Mouse (Mus musculus): ENCODE measurements around the gene Fam214a. TPM values are rescaled to one million over a fixed set of nuclear protein-coding genes. Genes with fewer than 3 reads are reported as not detected.

The Fam214a gene
- polyA plus RNA-seq, 1 experiment: 9.1 TPM

- no peaks in the 10 kb centered on the region for H3K27me3 ChIP-seq (ENCODE audit: control insufficient read depth, insufficient read depth, low read length)
- no peak for DNase-seq (ENCODE audit: low read depth in 1 of 2, low spot score in 2 of 2)
- H3K27ac ChIP-seq (ENCODE audit: insufficient read depth, low read length): no peak overlapping the region
- no peaks in the 10 kb centered on the region for H3K4me1 ChIP-seq (ENCODE audit: control insufficient read depth, insufficient read depth, insufficient read length)
- peaks cover 33% of the 10 kb centered on the region for H3K36me3 ChIP-seq (ENCODE audit: control insufficient read depth, insufficient read depth, low read length)
- no peak overlapping the region for H3K4me3 ChIP-seq (ENCODE audit: extremely low read depth, insufficient read depth, insufficient read length)
- TF ChIP-seq CTCF (IDR thresholded peaks at IDR 0.05; ENCODE audit: extremely low read depth, insufficient read depth, insufficient read length, insufficient replicate concordance) (no peak), POLR2A (IDR thresholded peaks at IDR 0.05; ENCODE audit: low read depth, low read length) (no peak)
- WGBS: 94% methylated on average over 6 of the region's 6 CpGs
These were observed 66.5 kb downstream of the Fam214a start for GRCm38 (mm10) chr9:75019181-75019580.

GRCm38 (mm10) chr9:75019592-75019991 lies 66.9 kb downstream of the Fam214a start:
- WGBS: 95% methylated on average over 3 of the region's 3 CpGs
- TF ChIP-seq CTCF (IDR thresholded peaks at IDR 0.05; ENCODE audit: extremely low read depth, insufficient read depth, insufficient read length, insufficient replicate concordance): no peak
- no peak for TF ChIP-seq POLR2A (IDR thresholded peaks at IDR 0.05; ENCODE audit: low read depth, low read length)
- Histone ChIP-seq H3K4me1 (ENCODE audit: control insufficient read depth, insufficient read depth, insufficient read length) (no peaks in the 10 kb centered on the region), H3K4me3 (ENCODE audit: extremely low read depth, insufficient read depth, insufficient read length) (no peak overlapping the region), H3K27me3 (ENCODE audit: control insufficient read depth, insufficient read depth, low read length) (no peaks in the 10 kb centered on the region), H3K27ac (ENCODE audit: insufficient read depth, low read length) (no peak overlapping the region), H3K36me3 (ENCODE audit: control insufficient read depth, insufficient read depth, low read length) (peaks cover 32% of the 10 kb centered on the region)
- DNase-seq (ENCODE audit: low read depth in 1 of 2, low spot score in 2 of 2): no peak

- no peaks in the 10 kb centered on the region for H3K27me3 ChIP-seq (ENCODE audit: control insufficient read depth, insufficient read depth, low read length)
- H3K27ac ChIP-seq (ENCODE audit: insufficient read depth, low read length): no peak overlapping the region
- WGBS: 82% methylated on average over 4 of the region's 4 CpGs
- peaks cover 29% of the 10 kb centered on the region for H3K36me3 ChIP-seq (ENCODE audit: control insufficient read depth, insufficient read depth, low read length)
- DNase-seq (ENCODE audit: low read depth in 1 of 2, low spot score in 2 of 2): no peak
- no peak overlapping the region for H3K4me3 ChIP-seq (ENCODE audit: extremely low read depth, insufficient read depth, insufficient read length)
- H3K4me1 ChIP-seq (ENCODE audit: control insufficient read depth, insufficient read depth, insufficient read length): no peaks in the 10 kb centered on the region
- TF ChIP-seq CTCF (IDR thresholded peaks at IDR 0.05; ENCODE audit: extremely low read depth, insufficient read depth, insufficient read length, insufficient replicate concordance) (no peak), POLR2A (IDR thresholded peaks at IDR 0.05; ENCODE audit: low read depth, low read length) (no peak)
These were observed 67.9 kb downstream of the Fam214a start for GRCm38 (mm10) chr9:75020561-75020960.

GRCm38 (mm10) chr9:75022546-75022945 lies 69.9 kb downstream of the Fam214a start:
- no peak overlapping the region for H3K4me3 ChIP-seq (ENCODE audit: extremely low read depth, insufficient read depth, insufficient read length)
- no peaks in the 10 kb centered on the region for H3K4me1 ChIP-seq (ENCODE audit: control insufficient read depth, insufficient read depth, insufficient read length)
- no peaks in the 10 kb centered on the region for H3K27me3 ChIP-seq (ENCODE audit: control insufficient read depth, insufficient read depth, low read length)
- TF ChIP-seq CTCF (IDR thresholded peaks at IDR 0.05; ENCODE audit: extremely low read depth, insufficient read depth, insufficient read length, insufficient replicate concordance) (no peak), POLR2A (IDR thresholded peaks at IDR 0.05; ENCODE audit: low read depth, low read length) (no peak)
- H3K27ac ChIP-seq (ENCODE audit: insufficient read depth, low read length): no peak overlapping the region
- DNase-seq (ENCODE audit: low read depth in 1 of 2, low spot score in 2 of 2): no peak
- H3K36me3 ChIP-seq (ENCODE audit: control insufficient read depth, insufficient read depth, low read length): peaks cover 29% of the 10 kb centered on the region
- WGBS: 89% methylated on average over 7 of the region's 7 CpGs

- WGBS: 88% methylated on average over 5 of the region's 5 CpGs
- Histone ChIP-seq H3K27ac (ENCODE audit: insufficient read depth, low read length) (no peak overlapping the region), H3K36me3 (ENCODE audit: control insufficient read depth, insufficient read depth, low read length) (peaks cover 26% of the 10 kb centered on the region; the same call in 1 of the 2 replicates), H3K4me1 (ENCODE audit: control insufficient read depth, insufficient read depth, insufficient read length) (no peaks in the 10 kb centered on the region), H3K27me3 (ENCODE audit: control insufficient read depth, insufficient read depth, low read length) (no peaks in the 10 kb centered on the region), H3K4me3 (ENCODE audit: extremely low read depth, insufficient read depth, insufficient read length) (no peak overlapping the region)
- no peak for DNase-seq (ENCODE audit: low read depth in 1 of 2, low spot score in 2 of 2)
- no peak for TF ChIP-seq POLR2A (IDR thresholded peaks at IDR 0.05; ENCODE audit: low read depth, low read length)
- no peak for TF ChIP-seq CTCF (IDR thresholded peaks at IDR 0.05; ENCODE audit: extremely low read depth, insufficient read depth, insufficient read length, insufficient replicate concordance)
These were observed 70.6 kb downstream of the Fam214a start for GRCm38 (mm10) chr9:75023150-75023894.

GRCm38 (mm10) chr9:75024089-75024488 lies 71.4 kb downstream of the Fam214a start:
- DNase-seq (ENCODE audit: low read depth in 1 of 2, low spot score in 2 of 2): no peak
- H3K4me3 ChIP-seq (ENCODE audit: extremely low read depth, insufficient read depth, insufficient read length): no peak overlapping the region
- H3K27me3 ChIP-seq (ENCODE audit: control insufficient read depth, insufficient read depth, low read length): no peaks in the 10 kb centered on the region
- H3K4me1 ChIP-seq (ENCODE audit: control insufficient read depth, insufficient read depth, insufficient read length): no peaks in the 10 kb centered on the region
- WGBS: 86% methylated on average over 7 of the region's 7 CpGs
- TF ChIP-seq CTCF (IDR thresholded peaks at IDR 0.05; ENCODE audit: extremely low read depth, insufficient read depth, insufficient read length, insufficient replicate concordance) (no peak), POLR2A (IDR thresholded peaks at IDR 0.05; ENCODE audit: low read depth, low read length) (no peak)
- no peak overlapping the region for H3K27ac ChIP-seq (ENCODE audit: insufficient read depth, low read length)
- H3K36me3 ChIP-seq (ENCODE audit: control insufficient read depth, insufficient read depth, low read length): peaks cover 23% of the 10 kb centered on the region; the same call in 1 of the 2 replicates

GRCm38 (mm10) chr9:75025689-75026088 lies 73.0 kb downstream of the Fam214a start:
- whole genome bisulfite sequencing: 81% methylated on average over 6 of the region's 6 CpGs
- no peaks in the 10 kb centered on the region for H3K27me3 ChIP-seq (ENCODE audit: control insufficient read depth, insufficient read depth, low read length)
- peak; percentile 7 to 19 for DNase-seq (ENCODE audit: low read depth in 1 of 2, low spot score in 2 of 2)
- no peak overlapping the region for H3K27ac ChIP-seq (ENCODE audit: insufficient read depth, low read length)
- TF ChIP-seq CTCF (IDR thresholded peaks at IDR 0.05; ENCODE audit: extremely low read depth, insufficient read depth, insufficient read length, insufficient replicate concordance) (no peak; the same call in 1 of the 2 replicates), POLR2A (IDR thresholded peaks at IDR 0.05; ENCODE audit: low read depth, low read length) (no peak)
- H3K36me3 ChIP-seq (ENCODE audit: control insufficient read depth, insufficient read depth, low read length): peaks cover 17% of the 10 kb centered on the region
- no peak overlapping the region for H3K4me3 ChIP-seq (ENCODE audit: extremely low read depth, insufficient read depth, insufficient read length)
- H3K4me1 ChIP-seq (ENCODE audit: control insufficient read depth, insufficient read depth, insufficient read length): no peaks in the 10 kb centered on the region
